Mouse (Mus musculus) olfactory bulb, adult 2 months (tissue): Measurements from ENCODE around the gene Mbd6. TPM values are rescaled to one million over a fixed set of nuclear protein-coding genes. Genes with fewer than 3 reads are reported as not detected.

ENCODE experiments used
- H3K27ac ChIP-seq: fragments of 200-500 bp; 2 replicates; pipeline ENCODE4 v1.5.1; 2012; ENCODE audit warnings: low read depth, low read length; ENCODE audit not compliant: insufficient read depth
- H3K4me1 ChIP-seq: fragments of 200-500 bp; 2 replicates; pipeline ENCODE4 v1.6.1; 2012; ENCODE audit warnings: low read length; ENCODE audit not compliant: control insufficient read depth, insufficient read depth
- H3K4me3 ChIP-seq: fragments of 200-500 bp; 2 replicates; pipeline ENCODE4 v1.5.1; 2012; ENCODE audit warnings: mild to moderate bottlenecking, low read depth, low read length, moderate library complexity; ENCODE audit not compliant: insufficient read depth
- CTCF ChIP-seq: fragments of 200-500 bp; IDR thresholded peaks from 2 replicates; pipeline ENCODE4 v1.5.1; 2012; ENCODE audit warnings: low read depth, mild to moderate bottlenecking, low read length, moderate library complexity; ENCODE audit not compliant: insufficient read depth
- POLR2A ChIP-seq: fragments of 200-500 bp; IDR thresholded peaks from 2 replicates; pipeline ENCODE4 v1.6.1; 2012; ENCODE audit warnings: mild to moderate bottlenecking, low read depth, low read length, moderate library complexity; ENCODE audit not compliant: insufficient read depth
- WGBS: fragments of 180-500 bp; shearing (Covaris S2); methylation state at CpG from one replicate; pipeline ENCODE4 v1.1.7; 2018; 5-methylcytosine and 5-hydroxymethylcytosine counted together
- polyA plus RNA-seq: library from polyadenylated mRNA; stranded (reverse); fragments of >200 nt; gene quantifications from 2 replicates; pipeline ENCODE4 v1.2.4, GENCODE M21; 2012; ENCODE audit warnings: low replicate concordance; ENCODE audit not compliant: missing spikeins, insufficient read depth, insufficient read length

Gene Mbd6
- polyA plus RNA-seq, 1 experiment = not detected

DNA sequence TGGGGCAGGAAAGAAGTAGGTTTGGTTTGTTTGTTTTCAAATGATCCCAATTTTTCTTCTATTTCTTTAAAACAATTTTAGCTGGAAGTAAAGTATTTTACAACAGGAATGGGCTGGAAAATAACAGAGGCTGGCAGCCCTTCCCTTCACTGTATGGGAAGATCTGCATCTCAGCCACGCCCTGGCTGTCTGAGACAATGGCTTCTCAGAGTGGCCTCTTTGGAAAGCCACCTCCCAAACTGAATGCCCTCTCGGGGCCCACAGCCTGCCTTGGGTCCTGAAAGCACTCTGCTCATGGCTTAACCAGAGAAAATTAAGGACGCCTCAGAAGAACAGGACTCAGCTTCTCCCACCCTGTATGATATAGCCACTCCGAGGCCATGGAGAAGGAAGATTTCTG, 18.9 kb downstream of the Mbd6 start:
- Histone ChIP-seq H3K27ac (no peak overlapping the region), H3K4me1 (peaks cover 9% of the 10 kb centered on the region), H3K4me3 (no peak overlapping the region)
- WGBS = 69% methylated on average over 4 of the region's 4 CpGs
- TF ChIP-seq CTCF (no peak), POLR2A (no peak)

DNA sequence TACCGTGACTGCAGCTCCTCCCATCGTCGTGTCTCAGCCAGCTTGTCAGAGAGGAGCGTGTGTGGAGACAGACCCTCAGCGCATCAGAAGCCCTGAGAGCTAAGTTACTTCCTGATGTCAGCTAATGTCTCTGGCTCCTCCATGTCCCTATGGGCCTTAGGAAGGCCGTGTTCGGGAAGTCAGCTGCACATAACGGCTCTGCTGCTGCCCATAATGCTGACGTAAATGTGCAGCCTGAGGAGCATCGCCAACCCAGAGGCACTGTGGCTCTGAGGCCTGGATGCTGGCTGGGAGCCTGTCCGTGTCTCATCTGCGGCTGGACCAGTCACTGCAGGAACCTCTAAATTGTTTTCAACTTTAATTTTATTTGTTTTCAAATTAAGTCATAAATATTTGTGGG, 19.8 kb downstream of the Mbd6 start:
- H3K4me1 ChIP-seq = peaks cover 9% of the 10 kb centered on the region
- no peak overlapping the region for H3K27ac ChIP-seq
- H3K4me3 ChIP-seq = no peak overlapping the region
- TF ChIP-seq CTCF = no peak
- TF ChIP-seq POLR2A = no peak
- WGBS = 68% methylated on average over 12 of the region's 12 CpGs

DNA sequence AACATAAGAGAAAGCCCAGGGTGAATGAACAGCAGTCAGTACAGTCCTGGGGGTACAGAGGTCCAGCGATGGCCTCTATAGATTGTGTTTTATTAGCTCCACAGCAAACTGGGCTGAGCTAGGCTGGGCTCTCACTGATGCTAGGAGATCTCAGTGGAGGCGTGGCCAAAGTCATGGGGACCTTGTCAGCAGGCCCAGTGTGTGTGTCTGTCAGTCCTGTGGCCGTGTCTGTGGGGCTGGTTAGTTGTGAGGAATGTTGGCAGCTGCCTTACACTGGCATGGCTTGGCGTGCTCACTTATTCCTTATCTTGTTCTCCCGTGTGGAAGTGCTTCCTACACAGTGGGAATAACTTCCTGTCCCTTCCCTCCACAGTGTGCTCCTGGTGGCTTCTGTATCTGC, 20.4 kb downstream of the Mbd6 start:
- WGBS = 69% methylated on average over 5 of the region's 5 CpGs
- no peak for TF ChIP-seq CTCF
- TF ChIP-seq POLR2A = no peak
- Histone ChIP-seq H3K4me1 (peaks cover 9% of the 10 kb centered on the region), H3K27ac (no peak overlapping the region), H3K4me3 (no peak overlapping the region)

DNA sequence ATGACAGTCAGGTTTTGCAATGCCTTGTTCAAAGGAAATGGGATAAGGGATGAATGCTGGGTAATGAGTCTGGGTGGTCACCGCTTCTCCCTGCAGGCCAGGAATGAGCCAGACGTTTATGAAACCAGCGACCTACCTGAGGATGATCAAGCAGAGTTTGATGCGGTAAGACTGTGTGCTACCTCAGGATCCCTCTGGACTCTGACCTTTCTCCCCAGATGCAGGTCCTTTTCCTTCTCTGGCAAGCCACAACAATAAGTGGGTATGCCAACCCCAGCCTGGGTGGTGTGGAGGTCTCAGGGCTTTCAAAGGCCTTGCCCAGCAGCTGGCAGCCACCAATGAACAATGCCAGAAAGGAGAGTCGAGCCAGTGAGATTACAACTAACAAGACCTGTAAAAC, 21.5 kb downstream of the Mbd6 start:
- TF ChIP-seq POLR2A (no peak), CTCF (no peak)
- 56% methylated on average over 5 of the region's 5 CpGs for WGBS
- H3K4me3 ChIP-seq = peak overlapping the region; percentile 98
- H3K4me1 ChIP-seq = peaks cover 9% of the 10 kb centered on the region
- no peak overlapping the region for H3K27ac ChIP-seq

GRCm38 (mm10) chr10:127266112-127267091, 22.4 kb downstream of the Mbd6 start, which contains the start of gene Dctn2:
Dctn2 (plus strand) TSS chr10:127266368.
- Histone ChIP-seq H3K4me3 (peak within 1 kb of the TSS; percentile 98), H3K4me1 (peaks cover 9% of the 10 kb centered on the region), H3K27ac (peak within 1 kb of the TSS; percentile 46; the same call in 1 of the 2 replicates)
- TF ChIP-seq CTCF = no peak
- peak; percentile 50; the same call in 1 of the 2 replicates for TF ChIP-seq POLR2A
- WGBS = under 1% methylated on average over 70 of the region's 70 CpGs

- peaks cover 13% of the 10 kb centered on the region for H3K4me1 ChIP-seq
- no peak for TF ChIP-seq CTCF
- TF ChIP-seq POLR2A = no peak
- 23% methylated on average over 4 of the region's 4 CpGs for WGBS
- no peak overlapping the region for H3K4me3 ChIP-seq
- H3K27ac ChIP-seq = no peak overlapping the region
Observed at GRCm38 (mm10) chr10:127265727-127266111, 23.1 kb downstream of the Mbd6 start.

DNA sequence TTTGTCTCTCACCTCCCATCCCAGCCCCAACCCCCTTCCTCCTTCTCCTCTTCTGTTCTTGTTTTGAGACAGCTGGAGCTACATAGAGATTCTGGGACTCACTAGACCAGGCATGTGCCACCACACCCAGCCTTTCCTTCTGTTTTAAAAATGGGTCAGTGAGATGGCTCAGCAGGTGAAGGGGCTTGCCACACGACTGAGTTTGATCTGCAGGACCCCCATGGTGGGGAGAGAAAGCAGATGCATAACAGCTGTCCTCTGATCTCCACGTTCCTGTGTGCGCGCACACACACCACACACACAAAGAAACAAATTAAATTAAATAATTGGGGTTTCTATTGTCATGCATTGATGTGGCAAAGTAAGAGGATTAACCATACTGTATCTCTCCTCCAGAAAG, 23.8 kb downstream of the Mbd6 start:
- WGBS = 67% methylated on average over 4 of the region's 4 CpGs
- TF ChIP-seq CTCF (no peak), POLR2A (no peak)
- H3K4me1 ChIP-seq = peaks cover 21% of the 10 kb centered on the region

GRCm38 (mm10) chr10:127264336-127264735, 24.5 kb downstream of the Mbd6 start:
- H3K4me3 ChIP-seq = no peak overlapping the region
- TF ChIP-seq CTCF (no peak), POLR2A (no peak)
- 69% methylated on average over 8 of the region's 8 CpGs for WGBS
- H3K27ac ChIP-seq = no peak overlapping the region
- peaks cover 25% of the 10 kb centered on the region for H3K4me1 ChIP-seq

More for the DNA sequence above, 23.8 kb downstream of the Mbd6 start:
- no peak overlapping the region for H3K4me3 ChIP-seq
- no peak overlapping the region for H3K27ac ChIP-seq

- peaks cover 27% of the 10 kb centered on the region for H3K4me1 ChIP-seq
- no peak overlapping the region for H3K4me3 ChIP-seq
- no peak overlapping the region for H3K27ac ChIP-seq
- no peak for TF ChIP-seq CTCF
- no peak for TF ChIP-seq POLR2A
- 41% methylated on average over 3 of the region's 3 CpGs for WGBS
Observed at GRCm38 (mm10) chr10:127263631-127264030, 25.2 kb downstream of the Mbd6 start.
